Mouse (Mus musculus): Measurements from ENCODE around the gene Adamtsl4. TPM values are rescaled to one million over a fixed set of nuclear protein-coding genes. Genes with fewer than 3 reads are reported as not detected.
"Not testable (repeated sequence)": the region's sequence is repeated elsewhere in the genome, so short reads cannot be mapped to it uniquely, and the experiment has no call there.

Gene Adamtsl4
- total RNA-seq, 2 experiments from 2014 or later, result not detected

DNA sequence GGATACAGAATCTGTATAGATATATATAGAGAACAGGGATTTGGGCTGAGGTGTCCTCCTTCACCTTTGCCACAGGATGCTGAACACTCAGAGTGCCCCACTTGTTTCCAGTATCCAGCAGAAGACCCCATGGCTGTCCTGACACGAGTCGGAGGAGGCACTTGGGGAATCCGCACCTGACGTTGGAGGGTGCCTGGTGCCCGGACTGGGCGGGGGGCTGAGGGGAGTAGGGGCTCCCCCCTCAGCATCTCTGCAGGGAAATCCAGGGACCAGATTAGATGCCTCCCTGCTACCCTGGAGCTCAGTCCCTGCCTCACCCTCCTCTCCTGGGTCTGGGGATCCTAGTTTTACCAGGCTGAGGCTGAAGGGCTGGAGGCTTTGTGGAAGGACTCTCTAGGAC lies 7.0 kb downstream of the Adamtsl4 start:
- ATAC-seq (replicated peaks; ENCODE audit: low FRiP score, poor library complexity, severe bottlenecking), result no peak

DNA sequence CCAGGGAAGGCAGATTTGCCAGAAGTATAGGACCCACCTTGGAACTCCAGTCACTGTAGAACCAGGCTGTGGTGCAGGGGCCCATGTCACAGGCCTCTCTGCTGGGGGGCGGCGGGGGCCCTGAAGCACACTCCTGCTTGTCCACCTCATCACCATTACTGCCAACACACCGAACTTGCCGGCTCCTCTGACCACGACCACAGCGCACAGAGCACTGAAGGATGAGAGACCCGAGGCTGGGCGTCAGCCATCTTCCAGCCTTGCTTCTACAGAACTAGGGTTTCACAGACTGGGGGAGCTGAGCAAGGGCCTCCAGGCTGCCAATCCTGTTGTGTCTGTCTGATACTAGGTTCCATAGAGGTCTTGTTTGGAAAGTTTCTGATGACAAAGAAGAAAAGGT lies 8.2 kb downstream of the Adamtsl4 start:
- ATAC-seq (replicated peaks; ENCODE audit: low FRiP score, poor library complexity, severe bottlenecking), result no peak

DNA sequence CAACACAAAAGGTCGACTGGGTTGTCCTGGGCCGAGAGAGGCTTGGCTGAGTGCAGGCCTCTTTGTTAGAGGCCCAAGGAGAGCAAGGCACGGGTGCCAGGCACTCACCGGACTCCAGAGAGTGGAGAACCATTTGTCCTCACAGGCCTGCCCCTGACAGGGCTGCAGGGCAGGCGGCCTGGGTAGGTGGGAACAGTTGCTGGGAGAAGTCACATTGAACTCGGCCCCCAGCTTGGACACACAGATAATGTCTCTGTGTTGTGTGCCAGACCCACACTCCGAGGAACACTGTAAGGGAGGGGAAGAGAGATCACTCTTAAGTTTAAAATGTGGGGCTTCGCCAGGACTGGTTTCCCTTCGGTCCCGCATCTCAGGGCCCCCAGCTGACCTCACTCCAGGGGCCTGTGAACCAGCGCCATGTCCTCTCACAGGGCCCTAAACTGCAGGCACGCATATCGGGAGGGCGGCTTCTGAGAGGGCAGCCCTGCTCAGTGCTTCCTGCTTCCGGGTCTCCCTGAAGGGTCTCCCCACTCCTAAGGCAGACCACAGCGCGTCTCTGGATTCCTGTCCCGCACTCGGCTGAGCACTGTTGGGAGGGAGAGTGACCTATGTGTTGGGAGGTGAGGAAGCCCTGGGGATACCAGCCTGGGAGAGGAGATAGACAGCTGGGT lies 10.2 kb downstream of the Adamtsl4 start:
- ATAC-seq (replicated peaks; ENCODE audit: low FRiP score, poor library complexity, severe bottlenecking), result no peak

DNA sequence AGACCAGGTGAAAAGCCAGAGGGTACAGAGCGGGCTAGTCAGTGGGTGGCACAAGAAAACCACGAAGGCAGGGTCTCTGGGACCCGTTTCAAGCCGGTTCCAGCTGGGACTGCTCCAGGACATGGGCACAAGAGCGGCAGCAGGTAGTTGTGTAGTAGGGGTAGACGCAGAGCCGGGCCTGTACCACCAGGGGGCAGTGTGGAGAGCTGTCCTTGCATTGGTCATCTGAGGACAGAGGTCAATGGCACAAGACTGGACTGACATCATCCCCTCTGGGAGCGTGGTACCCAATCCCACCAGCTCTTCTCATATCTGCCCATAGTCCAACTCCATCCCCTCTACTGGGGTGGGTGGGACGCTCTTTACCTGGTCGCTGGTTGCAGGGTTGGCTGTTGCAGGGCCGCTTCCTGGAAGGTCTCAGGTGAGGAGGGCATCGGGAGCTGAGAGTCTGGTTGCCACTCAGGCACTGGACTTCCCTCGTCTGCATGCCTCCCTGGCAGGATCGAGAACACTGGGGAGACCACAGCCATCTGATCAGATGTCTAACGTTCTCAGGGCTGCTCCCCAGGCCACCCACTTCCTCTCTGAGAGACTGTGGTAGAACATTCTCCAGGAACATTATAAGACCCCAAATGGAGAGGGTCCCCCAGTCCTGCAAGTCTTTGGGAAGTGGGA lies 10.8 kb downstream of the Adamtsl4 start:
- ATAC-seq (replicated peaks; ENCODE audit: low FRiP score, poor library complexity, severe bottlenecking), result peak; percentile 25; the same call in 1 of the 2 replicates

DNA sequence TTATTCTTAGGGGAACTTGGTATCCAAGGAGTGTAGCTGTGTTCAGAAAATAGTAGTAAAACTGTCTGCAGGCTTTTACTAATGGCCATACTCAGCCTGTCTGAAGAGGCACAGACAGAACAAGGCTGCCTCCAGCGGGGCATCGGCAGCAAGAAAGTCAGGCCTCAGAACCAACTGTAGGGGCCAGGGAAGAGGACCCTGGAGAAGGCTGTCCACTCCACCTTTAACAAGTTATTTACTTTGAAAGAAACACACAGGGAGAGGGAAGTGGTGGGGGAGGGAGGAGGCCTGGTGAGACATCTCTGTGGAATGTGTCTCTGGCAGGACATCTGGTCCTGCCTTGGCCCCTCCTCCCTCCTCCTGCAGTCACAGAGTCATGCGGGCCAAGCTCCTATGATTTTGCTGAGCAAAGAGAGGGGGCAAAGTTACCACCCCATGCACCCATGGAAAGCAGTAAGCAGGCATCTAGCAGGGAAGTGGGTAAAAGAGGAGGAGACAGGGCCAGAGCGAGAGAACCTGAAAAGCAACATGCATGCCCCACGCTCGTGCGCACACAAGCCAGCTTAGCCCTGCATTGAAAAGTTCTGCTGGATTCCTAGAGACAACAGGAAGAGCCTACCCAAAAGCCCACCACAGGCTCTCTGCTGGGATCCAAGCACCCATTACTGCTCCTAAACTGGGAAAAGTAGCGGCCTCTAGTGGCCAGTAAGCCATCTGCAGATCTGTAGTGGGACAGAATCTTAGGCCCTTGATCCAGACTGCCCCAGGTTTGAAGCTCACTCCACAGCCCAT lies 12.2 kb downstream of the Adamtsl4 start:
- ATAC-seq (replicated peaks; ENCODE audit: low FRiP score, poor library complexity, severe bottlenecking), result peak; percentile 61

DNA sequence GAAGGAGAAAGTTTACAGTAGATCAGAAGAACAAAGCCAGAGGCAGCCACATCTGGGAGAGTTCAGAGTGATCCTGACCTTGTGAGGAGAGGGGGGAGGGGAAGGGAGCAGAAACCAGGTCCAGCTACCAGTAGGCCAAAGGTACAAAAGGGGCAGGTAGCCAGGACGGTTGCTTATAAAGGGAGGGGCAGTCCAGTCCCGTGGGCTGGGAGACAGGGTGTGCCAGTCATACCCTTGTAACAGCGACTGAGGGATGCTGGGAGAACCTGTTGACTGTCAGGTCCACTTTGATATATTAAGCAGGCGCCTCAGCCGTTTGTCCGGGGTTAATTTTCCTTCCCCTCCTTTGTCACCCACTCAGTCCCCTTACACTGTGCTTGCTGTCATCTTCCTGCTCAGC lies 12.9 kb downstream of the Adamtsl4 start:
- peak; percentile 62 for ATAC-seq (replicated peaks; ENCODE audit: low FRiP score, poor library complexity, severe bottlenecking)

DNA sequence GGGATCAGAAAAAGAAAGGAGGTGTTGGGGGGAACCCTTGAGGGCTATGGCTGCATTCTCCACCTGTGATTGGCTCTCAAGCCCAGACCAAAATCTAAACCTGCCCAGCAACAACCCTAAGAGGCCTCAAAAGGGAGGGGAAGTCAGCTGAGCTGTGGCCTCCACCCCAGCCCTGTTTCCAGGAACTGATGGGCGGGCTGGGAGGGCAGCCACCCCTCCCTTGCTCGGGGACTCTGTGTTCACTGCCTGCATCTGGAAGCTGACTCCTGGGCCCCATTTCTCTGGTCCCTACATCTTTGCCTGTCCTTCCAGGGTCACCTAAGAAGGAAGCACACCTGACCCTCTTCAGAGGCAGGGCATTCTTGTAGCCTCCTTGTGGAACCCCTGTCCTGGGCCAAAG lies 13.5 kb downstream of the Adamtsl4 start:
- peak; percentile 72 for ATAC-seq (replicated peaks; ENCODE audit: low FRiP score, poor library complexity, severe bottlenecking)

DNA sequence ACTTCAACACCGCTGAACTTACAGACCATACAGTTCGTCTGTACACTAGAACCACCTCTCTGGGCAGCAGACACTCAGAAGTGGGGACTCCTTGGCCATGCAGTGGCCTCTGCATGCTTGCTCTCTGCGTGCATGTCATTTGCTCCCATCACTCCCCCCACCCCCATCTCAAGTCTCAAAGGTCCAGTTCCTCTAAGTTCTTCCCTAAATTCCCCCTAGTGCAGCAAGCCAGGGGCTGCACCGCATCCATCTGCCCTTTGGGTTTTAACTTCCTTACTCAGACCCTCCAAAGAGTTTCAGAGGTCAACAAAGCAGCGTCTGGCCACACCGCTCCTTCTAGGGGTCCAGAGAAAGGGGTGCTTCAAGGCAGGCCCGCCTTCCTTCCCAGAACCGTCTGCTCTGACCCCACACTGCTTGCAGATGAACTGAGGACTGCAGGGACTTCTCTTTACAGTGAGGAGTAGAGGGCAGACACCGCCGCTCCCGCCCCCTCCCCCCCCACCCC lies 14.0 kb downstream of the Adamtsl4 start:
- no peak for ATAC-seq (replicated peaks; ENCODE audit: low FRiP score, poor library complexity, severe bottlenecking)

DNA sequence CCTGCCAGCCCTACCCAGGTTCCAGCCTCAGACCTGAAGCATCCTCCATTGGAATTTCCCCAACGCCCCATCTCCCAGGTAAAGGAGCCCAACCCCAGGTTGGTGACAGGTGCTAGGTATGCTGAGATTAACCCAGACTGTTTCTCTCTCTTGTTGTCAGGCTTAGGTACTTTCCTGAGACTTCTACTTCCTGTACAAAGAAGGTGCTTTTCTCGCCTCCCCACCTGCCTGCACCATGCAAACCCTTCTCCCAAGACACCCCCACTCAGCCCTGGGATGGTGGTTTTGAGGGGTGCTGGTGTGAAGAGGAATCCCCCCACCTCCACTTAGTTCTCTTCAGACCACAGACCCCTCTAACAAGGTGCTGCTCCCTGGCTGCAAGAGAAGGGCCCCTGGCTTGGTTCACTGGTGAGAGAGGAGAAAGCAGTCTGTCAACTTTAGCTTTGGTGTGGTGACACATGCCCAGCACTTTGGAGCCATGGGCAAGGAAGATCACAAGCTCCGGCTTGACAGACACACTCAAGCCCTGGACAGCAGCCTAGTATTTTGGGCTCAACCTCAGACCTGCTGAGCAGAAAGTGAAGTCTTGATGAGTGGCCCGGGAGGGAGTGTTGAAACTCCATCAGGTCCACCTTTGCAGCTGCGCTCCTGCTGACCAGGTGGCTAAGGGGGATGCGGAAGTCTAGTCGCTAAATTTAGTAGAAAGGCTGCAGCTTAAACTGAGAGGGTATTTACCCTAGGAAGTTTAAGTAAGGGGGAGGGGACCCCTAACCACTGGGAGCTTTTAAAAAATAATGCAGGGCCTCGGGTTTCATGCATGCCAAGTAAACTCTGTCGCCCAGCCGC lies 14.6 kb downstream of the Adamtsl4 start:
- no peak for ATAC-seq (replicated peaks; ENCODE audit: low FRiP score, poor library complexity, severe bottlenecking)

DNA sequence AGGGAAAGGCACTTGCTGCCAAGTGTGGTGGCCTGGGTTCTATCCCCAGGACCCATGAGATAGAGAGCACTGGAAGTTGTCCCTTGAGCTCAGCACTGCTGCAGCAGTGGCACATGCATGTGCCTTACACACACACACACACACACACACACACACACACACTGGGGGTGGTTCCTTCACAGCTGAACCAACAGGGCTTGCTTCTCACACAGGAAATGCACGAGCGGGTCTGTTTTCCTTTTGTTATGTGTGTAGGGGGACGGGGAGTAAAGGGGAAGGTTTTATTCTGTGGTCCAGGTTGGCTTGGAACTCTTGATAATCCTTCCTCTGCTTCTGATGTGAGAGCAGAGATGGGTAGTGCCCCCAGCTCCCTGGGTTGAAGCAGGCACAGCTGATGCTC lies 15.3 kb downstream of the Adamtsl4 start:
- ATAC-seq (replicated peaks; ENCODE audit: low FRiP score, poor library complexity, severe bottlenecking), result no peak

DNA sequence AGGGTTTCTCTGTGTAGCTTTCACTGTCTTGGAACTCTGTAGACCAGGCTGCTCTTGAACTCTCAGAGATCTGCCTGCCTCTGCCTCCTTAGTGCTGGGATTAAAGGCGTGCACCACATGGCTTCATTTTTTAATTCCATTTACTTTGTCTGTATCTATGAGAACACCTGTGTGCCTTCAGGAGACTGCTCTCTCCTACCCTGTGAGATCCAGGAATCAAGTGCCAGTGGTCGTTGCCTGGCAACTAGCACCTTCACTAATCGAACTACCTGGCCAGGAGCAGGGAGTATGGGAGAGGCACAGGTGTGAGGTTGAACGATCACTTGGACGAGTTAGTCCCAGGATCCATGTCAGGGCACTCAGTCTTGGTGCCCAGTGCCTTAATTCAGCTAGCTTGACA lies 16.5 kb downstream of the Adamtsl4 start:
- ATAC-seq (replicated peaks; ENCODE audit: low FRiP score, poor library complexity, severe bottlenecking), result no peak

DNA sequence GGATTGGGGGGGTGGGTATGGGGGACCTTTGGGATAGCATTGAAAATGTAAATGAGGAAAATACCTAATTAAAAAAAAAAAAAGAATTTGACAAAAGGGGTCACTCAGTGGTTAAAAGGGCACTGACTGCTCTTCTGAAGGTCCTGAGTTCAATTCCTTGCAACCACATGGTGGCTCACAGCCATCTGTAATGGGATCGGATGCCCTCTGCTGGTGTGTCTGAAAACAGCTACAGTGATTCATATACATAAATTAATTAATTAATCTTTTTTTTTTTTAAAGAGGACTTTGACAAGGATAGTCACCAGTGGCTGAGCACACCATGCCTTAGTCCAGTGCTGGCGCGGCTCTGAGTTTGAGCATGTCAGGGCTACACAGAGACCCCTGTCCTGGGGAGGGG lies 17.3 kb downstream of the Adamtsl4 start:
- ATAC-seq (replicated peaks; ENCODE audit: low FRiP score, poor library complexity, severe bottlenecking), result not testable (repeated sequence)

DNA sequence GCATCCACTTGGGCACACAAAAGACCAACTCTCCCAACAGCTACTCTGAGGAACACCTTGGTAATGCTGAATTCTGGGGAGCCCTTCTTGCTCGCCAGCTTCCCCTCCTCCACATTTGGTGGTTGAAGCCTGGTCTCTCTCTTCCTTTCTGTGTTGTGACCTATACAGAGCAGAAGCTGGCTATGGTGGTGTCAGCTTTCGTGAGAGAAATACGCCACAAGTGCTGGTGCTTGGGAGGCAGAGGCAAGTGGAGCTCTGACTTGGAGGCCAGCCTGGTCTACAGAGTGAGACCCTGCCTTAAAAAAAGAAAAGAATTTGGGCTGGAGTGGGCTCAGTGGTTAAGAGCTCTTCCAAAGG lies 18.4 kb downstream of the Adamtsl4 start:
- ATAC-seq (replicated peaks; ENCODE audit: low FRiP score, poor library complexity, severe bottlenecking), result no peak

DNA sequence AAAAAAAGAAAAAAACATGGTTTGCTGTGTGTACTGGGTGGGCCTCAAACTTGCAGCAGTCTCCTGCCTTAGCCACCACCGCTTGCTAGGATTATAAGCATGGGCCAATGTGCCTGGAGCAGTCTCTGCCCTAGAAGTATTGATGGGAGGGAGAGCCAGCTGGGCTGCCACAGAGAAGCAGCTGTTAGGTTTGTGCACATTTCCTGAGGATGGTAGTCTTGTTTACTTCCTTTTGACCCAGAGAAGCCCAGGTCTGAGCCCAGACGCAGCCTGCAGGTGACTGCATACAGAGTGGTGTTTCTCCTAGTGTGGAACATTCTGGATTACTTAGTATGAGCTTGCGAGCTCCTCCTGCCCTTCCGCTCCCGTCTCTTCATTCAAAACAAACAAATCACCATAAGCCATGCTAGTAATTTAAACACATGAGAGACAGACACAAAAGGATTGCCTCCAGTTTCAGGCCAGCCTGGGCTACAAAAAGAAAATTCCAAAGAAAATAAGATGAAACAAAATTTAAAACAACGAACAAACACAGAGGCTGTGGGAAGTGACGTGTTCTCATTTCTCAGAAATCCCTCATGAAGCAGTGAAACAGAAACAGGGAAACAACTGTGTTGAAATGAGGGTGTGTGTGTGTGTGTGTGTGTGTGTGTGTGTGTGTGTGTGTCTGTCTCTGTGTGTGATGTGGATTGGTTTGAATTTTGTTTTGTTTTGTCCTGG lies 19.0 kb downstream of the Adamtsl4 start:
- ATAC-seq (replicated peaks; ENCODE audit: low FRiP score, poor library complexity, severe bottlenecking), result no peak

DNA sequence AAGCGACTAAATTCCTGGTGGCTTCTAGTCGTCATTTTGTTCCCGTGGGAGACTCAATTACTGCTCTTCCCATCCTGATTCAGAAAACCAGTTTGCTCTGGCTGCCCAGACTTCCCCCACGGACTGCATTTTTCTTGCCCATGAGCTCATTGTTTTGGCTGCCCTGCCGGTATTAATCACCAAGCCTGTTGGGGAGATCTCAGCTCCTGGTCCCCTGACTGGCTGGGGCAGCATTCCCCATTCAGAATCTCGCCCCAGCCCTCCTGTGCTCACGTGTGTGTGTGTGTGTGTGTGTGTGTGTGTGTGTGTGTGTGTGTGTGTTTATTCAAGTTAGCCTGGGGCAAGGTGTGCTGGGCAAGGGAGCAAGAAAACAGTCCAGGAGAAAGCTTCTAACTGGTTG lies 19.7 kb downstream of the Adamtsl4 start:
- no peak for ATAC-seq (replicated peaks; ENCODE audit: low FRiP score, poor library complexity, severe bottlenecking)

DNA sequence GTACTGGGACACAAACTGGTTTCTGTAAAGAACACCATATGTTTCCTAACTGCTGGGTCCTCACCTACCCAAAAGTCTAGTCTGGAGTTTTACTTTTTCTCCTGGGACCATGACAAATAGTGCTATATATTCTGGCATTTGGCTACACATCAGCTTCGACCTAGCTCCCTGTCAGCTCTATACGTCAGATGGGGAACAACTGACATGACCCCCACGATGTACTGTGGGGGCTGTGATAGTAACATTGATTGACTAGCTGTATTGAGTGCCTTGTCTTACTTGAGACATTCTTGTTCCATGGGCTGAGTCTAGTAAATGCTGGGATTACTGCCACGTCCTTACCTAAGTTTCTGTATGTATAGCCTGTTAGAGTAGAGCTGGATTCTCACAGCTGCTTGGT lies 20.2 kb downstream of the Adamtsl4 start:
- ATAC-seq (replicated peaks; ENCODE audit: low FRiP score, poor library complexity, severe bottlenecking), result no peak

DNA sequence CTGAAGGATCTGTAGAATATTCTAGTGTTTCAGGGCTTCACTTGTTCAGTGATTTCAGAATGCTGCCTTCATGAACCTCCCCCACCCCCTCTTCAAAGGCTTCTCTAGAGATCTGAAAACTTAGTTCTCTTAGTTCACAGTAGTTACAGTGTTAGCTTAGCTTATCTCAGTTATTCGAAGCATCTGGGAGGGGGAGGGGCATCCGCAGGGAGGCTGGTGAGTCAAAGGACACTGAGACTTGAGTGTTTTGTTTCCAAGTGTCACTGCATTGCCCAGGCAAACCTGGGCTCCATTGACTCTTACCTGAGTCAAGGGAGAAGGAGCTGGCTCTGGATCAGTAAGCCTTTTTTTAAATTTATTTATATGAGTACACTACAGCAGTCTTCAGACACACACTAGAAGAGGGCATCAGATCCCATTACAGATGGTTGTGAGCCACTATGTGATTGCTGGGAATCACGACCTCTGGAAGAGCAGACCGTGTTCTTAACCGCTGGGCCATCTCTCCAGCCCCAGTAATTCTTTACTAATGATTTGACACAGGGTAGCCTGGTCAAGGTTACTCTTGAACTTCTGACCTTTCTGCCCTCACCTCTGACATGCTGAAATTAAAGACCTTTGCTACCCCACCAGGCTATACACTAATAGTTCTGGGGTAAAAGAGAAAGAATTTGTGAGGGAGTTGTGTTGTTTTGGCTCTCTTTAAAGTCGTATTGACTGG lies 21.4 kb downstream of the Adamtsl4 start:
- peak; percentile 87 for ATAC-seq (replicated peaks; ENCODE audit: low FRiP score, poor library complexity, severe bottlenecking)

DNA sequence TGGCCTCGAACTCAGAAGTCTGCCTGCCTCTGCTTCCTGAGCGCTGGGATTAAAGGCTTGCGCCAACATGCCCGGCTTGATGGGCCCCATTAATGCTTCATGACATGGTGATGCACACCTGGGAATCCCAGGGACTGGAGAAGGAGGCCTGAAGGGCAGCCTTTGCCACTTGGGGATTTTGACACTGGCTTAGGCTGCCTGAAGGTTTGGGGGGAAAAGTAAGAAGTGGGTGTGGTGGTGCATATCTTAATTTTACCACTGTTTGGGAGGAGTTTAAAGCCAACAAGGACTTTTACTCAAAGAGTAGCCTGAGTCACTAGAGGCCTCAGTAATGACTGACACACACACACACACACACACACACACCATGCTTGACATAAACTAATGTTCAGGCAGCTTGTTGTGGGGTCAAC lies 22.8 kb downstream of the Adamtsl4 start:
- ATAC-seq (replicated peaks; ENCODE audit: low FRiP score, poor library complexity, severe bottlenecking), result peak; percentile 29; the same call in 1 of the 2 replicates

Data from erythroblast, adult 5-6 weeks (primary cell).